Mouse (Mus musculus) macrophage (primary cell): ENCODE data around the gene Cap2. TPM values are rescaled to one million over a fixed set of nuclear protein-coding genes. Genes with fewer than 3 reads are reported as not detected.

Source experiments
- H3K27ac ChIP-seq: fragments of 350-480 bp; formaldehyde crosslinking; 2 replicates; pipeline ENCODE4 v1.9.0; 2021
- H3K36me3 ChIP-seq: fragments of 350-480 bp; formaldehyde crosslinking; 2 replicates; pipeline ENCODE4 v1.9.0; 2021; ENCODE audit errors: inconsistent target
- H3K4me3 ChIP-seq: fragments of 350-480 bp; formaldehyde crosslinking; 2 replicates; pipeline ENCODE4 v1.9.0; 2021; ENCODE audit errors: inconsistent target
- H3K79me2 ChIP-seq: fragments of 350-480 bp; formaldehyde crosslinking; 2 replicates; pipeline ENCODE4 v1.9.0; 2021; ENCODE audit errors: inconsistent target
- WGBS: methylation state at CpG from one replicate; pipeline ENCODE4 v1.1.7; 2026; ENCODE audit warnings: inconsistent platforms; ENCODE audit not compliant: missing documents; 5-methylcytosine and 5-hydroxymethylcytosine counted together
- polyA plus RNA-seq: library from polyadenylated mRNA; stranded (reverse); fragments of 250-400 nt; gene quantifications from 3 replicates; pipeline ENCODE4 v1.2.4, GENCODE M21; 2018; ENCODE audit warnings: inconsistent platforms

The Cap2 gene
- polyA plus RNA-seq, 1 experiment from 2014 or later = 0.07 TPM

DNA sequence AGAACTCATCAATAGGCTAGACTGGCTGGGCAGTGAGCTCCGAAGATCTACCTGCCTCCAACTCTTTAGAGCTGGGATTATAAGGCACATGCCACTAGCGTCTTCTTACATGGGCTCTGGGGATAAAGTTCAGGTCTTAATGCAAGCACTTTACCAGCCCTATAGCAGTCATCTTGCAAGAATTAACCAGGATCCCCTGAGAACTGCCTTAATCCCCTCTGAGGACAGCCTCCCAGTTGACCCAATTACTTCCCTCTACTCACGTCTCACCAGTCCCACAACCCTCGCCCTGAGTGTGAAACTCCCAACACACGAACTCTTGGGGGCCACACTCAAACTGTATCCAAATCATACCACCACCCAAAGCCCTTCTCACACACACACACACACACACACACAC is 64.3 kb downstream of the Cap2 start:
- no peak overlapping the region for H3K4me3 ChIP-seq
- 96% methylated on average over 4 of the region's 5 CpGs for WGBS
- H3K79me2 ChIP-seq = no peaks in the 10 kb centered on the region
- no peaks in the 10 kb centered on the region for H3K36me3 ChIP-seq
- H3K27ac ChIP-seq = no peak overlapping the region

DNA sequence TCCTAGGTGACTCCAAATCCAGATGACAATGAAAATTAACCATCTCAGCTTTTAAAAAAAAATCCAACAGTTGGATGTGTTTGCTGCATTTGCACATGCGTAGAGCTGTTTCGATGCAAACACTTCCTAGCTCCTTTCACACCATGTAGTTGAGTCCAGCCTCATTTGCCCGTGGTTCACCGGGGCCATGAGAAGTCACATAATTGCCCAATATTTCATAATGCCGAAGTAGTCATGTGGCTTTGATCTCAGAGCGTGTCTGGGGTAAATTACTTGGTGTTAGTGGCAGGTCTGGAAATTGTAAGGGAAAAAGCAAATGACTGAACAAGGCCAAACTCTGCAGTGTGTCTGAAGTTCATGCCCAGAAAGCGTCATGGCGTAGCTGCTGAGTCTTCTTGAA is 67.8 kb downstream of the Cap2 start:
- Histone ChIP-seq H3K79me2 (no peaks in the 10 kb centered on the region), H3K36me3 (no peaks in the 10 kb centered on the region), H3K27ac (no peak overlapping the region), H3K4me3 (no peak overlapping the region)
- 63% methylated on average over 8 of the region's 8 CpGs for WGBS

DNA sequence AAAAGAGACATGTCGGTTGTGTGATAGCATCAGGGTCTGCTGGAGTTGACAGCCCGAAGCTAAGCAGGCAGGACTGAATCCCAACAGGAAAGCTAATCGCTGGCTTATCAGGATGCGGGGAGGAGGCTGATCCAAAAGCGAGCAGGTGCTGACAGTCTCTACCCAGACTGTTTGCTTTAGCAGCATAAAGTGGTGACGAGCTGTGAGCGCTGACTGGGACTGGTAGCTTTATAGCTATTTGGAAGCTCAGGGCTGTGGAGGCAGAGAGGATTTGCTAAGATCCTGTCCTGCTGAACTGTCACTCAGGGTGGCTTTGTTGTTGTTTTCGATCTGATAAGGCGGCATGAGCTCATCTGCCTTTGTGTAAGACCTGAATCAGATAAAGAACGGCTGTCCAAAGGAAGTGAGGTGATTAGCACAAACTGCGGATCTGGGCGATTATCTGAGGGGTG is 69.5 kb downstream of the Cap2 start:
- H3K79me2 ChIP-seq = no peaks in the 10 kb centered on the region
- H3K27ac ChIP-seq = no peak overlapping the region
- no peaks in the 10 kb centered on the region for H3K36me3 ChIP-seq
- H3K4me3 ChIP-seq = no peak overlapping the region
- 37% methylated on average over 12 of the region's 12 CpGs for WGBS

DNA sequence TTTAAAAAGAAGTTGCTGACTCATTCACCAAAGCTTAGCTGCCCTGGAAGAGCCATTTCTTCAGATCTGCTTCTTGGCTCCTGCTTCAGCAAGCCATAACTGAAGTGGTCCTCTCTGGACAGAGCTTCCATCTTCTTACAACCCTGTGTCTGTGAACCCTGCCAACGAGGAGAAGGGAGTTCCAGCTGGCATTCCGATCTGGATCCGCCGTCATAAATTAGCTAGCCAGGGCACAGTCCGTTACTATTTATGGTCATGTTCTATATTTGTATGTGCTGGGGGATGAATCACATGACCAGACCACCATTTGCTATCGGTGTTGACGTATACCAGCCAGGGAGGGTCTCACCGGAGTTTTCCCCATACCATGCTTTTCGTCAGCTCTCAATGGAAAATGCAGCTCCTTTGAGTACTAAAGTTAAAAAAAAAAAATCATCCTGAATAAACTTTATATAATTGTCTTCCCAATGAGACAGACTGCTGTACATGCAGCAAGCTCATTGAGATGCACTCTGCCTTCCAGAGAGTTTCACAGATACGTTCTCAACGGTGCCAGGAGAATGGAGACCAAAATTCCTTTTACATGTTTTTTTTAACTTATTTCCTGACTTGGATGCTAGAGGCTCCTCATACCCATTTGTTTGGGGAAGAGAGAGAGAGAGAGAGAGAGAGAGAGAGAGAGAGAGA is 70.5 kb downstream of the Cap2 start:
- Histone ChIP-seq H3K27ac (no peak overlapping the region), H3K36me3 (no peaks in the 10 kb centered on the region), H3K4me3 (no peak overlapping the region), H3K79me2 (no peaks in the 10 kb centered on the region)
- 74% methylated on average over 11 of the region's 11 CpGs for WGBS

DNA sequence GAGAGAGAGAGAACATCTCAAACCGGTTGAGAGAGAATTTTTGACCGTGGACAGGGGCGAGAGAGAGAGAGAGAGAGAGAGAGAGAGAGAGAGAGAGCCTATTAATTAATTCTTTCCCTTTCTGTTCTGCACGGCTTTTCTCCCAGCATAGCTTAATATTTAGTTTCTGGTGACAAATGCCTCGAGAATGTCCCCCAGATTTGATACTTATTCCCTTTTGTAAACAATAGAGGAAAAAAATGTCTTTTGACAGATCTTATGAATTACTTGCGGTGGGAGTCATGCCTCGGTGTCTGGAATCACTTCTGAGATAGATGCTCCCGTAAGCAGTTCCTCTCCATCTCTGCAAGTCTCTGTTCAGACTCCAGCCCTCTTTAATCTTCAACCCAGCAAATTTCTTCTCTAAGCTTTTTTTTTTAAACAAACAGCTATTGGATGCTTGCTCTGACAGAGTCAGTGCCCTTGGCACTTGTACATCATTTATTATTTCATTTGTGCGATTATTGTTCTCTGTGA is 71.1 kb downstream of the Cap2 start:
- Histone ChIP-seq H3K27ac (no peak overlapping the region), H3K79me2 (no peaks in the 10 kb centered on the region), H3K4me3 (no peak overlapping the region), H3K36me3 (no peaks in the 10 kb centered on the region)
- WGBS = 81% methylated on average over 8 of the region's 9 CpGs

DNA sequence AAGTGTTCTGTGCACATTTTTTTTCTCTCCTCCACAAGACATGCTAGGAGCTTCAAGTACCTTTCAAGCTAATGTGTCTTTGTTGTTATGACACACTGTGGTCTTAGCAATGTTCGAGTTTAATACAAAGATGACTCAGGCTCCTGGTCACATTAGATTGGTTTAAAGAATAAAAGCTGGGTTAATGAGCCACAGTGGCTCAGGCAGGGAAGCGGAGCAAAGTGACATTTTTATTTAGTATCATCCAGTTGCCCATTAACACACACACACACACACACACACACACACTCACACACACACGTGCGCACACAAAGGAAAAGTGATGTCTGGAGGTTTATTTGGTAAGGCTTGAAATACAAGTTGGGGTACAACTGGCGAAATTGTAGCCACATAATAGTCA is 72.6 kb downstream of the Cap2 start:
- Histone ChIP-seq H3K27ac (no peak overlapping the region), H3K4me3 (no peak overlapping the region), H3K79me2 (no peaks in the 10 kb centered on the region), H3K36me3 (no peaks in the 10 kb centered on the region)
- 90% methylated on average over 5 of the region's 5 CpGs for WGBS

DNA sequence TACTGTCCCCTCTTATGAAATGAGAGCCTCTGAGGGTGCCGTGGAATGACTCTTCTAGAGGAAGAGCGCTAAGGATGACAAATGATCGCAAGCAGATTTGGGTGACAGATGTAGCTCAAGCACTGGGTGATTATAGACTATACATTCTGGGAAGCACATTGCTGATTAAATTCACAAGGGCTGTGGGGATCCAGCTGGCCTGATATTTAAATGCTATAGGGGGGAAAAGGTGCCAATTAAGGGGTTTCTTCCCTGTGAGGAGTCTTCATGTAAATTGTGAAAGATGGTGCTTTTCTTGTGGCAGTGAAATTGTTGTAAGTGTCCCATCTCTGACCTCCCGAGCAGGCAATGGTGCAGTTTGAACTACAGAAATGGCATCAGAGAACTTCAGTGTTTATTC is 73.1 kb downstream of the Cap2 start:
- H3K79me2 ChIP-seq = no peaks in the 10 kb centered on the region
- H3K36me3 ChIP-seq = no peaks in the 10 kb centered on the region
- WGBS = 96% methylated on average over 4 of the region's 4 CpGs
- H3K27ac ChIP-seq = no peak overlapping the region
- H3K4me3 ChIP-seq = no peak overlapping the region

DNA sequence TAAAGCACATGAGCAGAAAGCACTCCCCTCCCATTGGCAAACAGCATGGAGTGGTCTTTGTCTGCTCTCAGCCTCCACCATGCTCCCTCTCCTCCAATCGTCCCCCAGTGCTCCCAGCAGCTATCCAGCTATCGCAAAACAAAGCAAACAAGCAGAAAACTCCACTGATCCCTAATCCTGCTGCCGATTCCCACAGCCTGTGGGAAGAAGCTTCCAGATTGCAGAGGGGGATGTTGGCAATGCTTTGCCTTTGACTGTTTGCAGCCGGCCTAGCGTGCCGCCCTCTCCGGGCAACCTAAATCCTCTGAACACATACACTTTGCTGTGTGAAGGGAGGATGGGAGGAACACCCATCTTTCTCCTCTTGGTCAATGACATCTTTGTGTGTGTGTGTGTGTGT is 83.2 kb downstream of the Cap2 start:
- WGBS = 95% methylated on average over 7 of the region's 7 CpGs
- Histone ChIP-seq H3K36me3 (no peaks in the 10 kb centered on the region), H3K79me2 (no peaks in the 10 kb centered on the region), H3K27ac (no peak overlapping the region), H3K4me3 (no peak overlapping the region)

DNA sequence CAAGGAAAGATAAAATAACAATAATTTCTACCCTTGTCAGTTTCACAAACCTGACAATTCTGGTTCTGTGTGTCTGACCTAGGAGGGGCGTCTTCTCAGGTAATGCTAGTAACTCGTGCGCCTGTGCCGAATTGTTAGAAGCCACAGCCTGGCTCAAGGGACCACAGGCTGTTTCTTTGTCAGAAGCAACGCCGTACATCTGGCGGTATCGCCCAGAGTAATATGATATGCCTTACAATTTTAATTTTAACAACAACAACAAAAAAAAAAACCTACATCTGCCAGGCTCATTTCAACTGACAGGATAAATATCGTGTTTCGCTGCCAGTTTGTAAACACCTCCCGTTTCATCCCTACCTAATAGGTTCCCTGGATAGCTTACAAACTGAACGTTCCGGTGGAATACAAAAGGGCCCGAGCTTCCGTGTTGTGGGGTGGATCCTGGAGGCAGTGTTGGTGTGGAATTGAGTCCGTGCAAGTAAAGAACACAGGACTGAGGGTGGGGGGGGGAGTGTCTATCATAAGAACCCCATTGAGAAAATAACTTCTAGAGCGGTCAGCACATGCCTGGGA is 86.2 kb downstream of the Cap2 start:
- Histone ChIP-seq H3K79me2 (no peaks in the 10 kb centered on the region), H3K36me3 (no peaks in the 10 kb centered on the region), H3K4me3 (no peak overlapping the region), H3K27ac (no peak overlapping the region)
- WGBS = 96% methylated on average over 17 of the region's 17 CpGs

DNA sequence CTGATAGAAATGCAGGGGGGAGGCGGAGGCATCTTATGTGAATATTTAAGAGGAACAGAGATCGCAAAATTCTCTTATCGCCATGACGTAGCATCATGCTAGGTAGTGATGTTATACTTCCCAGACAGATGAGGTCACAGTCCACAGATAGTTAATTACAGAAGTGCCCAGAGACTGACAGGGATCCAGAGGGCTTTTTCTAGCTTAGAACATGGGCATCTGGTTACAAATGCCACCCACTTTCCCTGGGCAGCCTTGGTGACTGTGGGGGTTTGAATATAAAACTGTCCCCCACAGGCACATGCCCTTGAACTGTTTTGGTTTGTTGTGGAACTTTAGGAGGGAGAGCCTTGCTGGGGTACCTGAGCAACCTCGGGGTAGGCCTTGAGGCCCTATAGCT is 87.0 kb downstream of the Cap2 start:
- Histone ChIP-seq H3K36me3 (no peaks in the 10 kb centered on the region), H3K4me3 (no peak overlapping the region), H3K27ac (no peak overlapping the region), H3K79me2 (no peaks in the 10 kb centered on the region)
- 88% methylated on average over 5 of the region's 5 CpGs for WGBS

DNA sequence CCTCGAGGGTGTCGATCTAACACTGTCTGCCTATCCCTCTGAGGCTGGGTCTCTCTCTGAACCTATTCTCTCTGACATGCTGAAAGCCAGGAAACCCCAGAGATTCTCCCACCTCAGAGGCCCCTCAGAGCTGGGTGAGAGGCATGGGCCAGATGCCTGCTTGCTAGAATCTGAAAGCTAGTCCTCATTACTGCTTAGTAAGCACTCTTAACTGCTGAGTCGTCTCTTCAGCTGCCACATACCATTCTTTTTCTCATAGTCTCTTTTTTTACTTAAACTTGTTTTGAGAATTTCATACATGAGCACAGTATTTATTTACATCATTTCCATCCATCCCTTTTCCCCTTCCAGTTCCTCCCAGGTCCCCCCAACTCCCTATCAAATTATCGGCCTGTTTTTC is 89.2 kb downstream of the Cap2 start:
- no peaks in the 10 kb centered on the region for H3K79me2 ChIP-seq
- H3K27ac ChIP-seq = no peak overlapping the region
- H3K4me3 ChIP-seq = no peak overlapping the region
- H3K36me3 ChIP-seq = no peaks in the 10 kb centered on the region
- 98% methylated on average over 3 of the region's 4 CpGs for WGBS

DNA sequence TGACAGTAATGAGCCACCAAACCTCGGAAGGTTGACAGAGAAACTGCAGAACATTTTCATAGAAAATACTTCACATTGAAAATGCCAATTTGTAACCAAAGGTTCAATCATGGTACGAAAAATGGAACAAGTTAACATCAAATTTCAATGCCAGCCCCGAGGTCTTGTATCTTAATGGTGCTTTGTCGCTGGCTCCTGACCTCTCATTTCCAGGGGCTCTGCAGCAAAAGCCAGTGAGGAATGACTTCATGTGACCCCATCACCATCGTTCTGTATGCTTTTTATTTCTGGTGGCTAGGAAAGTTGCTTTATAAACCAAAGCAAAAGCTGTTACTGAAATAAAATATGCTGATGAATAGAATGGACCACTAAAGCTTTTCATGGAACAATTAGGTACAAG is 99.0 kb downstream of the Cap2 start:
- no peak overlapping the region for H3K4me3 ChIP-seq
- H3K36me3 ChIP-seq = no peaks in the 10 kb centered on the region
- H3K79me2 ChIP-seq = no peaks in the 10 kb centered on the region
- WGBS = 89% methylated on average over 5 of the region's 5 CpGs
- no peak overlapping the region for H3K27ac ChIP-seq

DNA sequence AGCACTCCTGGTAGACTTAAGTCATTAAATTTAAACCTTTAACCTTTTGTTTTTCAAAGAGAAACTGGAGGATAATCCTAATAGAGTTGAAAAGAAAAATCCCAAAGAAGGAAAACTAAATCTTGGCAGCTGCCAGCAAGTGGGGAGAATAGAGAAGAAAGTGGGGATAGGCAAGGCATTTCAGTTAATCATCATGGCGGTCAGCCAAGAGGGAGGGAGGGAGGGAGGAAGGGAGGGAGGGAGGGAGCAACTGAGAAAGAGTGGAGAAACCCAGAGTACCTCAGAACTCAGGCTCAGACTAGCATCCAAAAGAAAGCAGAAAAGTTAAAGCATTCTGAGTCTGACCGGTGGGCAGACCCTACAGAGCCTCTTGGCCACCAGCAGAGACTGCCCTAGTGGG is 99.7 kb downstream of the Cap2 start:
- Histone ChIP-seq H3K79me2 (no peaks in the 10 kb centered on the region), H3K27ac (no peak overlapping the region), H3K4me3 (no peak overlapping the region), H3K36me3 (no peaks in the 10 kb centered on the region)
- WGBS = 92% methylated on average over 2 of the region's 2 CpGs

DNA sequence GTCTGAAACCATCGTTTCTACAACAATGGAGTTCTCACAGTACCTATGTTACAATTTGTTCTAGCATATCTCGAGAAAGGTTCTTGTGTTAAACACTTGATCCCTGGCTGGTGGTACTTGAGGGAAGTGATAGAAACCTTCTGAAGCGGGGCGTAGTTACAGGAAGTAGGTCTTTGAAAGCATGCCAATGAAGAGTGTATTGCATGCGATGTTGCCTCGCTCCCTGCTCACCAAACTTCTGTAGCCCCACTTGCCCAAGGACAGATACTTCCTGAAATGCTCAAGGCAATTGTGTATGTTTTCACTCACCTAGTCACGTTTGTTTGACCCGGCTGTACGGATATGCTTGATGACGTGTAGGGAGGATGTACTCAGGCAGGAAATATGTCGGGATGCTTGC is 101.0 kb downstream of the Cap2 start:
- no peak overlapping the region for H3K4me3 ChIP-seq
- WGBS = 51% methylated on average over 11 of the region's 11 CpGs
- no peaks in the 10 kb centered on the region for H3K79me2 ChIP-seq
- H3K36me3 ChIP-seq = no peaks in the 10 kb centered on the region
- no peak overlapping the region for H3K27ac ChIP-seq

DNA sequence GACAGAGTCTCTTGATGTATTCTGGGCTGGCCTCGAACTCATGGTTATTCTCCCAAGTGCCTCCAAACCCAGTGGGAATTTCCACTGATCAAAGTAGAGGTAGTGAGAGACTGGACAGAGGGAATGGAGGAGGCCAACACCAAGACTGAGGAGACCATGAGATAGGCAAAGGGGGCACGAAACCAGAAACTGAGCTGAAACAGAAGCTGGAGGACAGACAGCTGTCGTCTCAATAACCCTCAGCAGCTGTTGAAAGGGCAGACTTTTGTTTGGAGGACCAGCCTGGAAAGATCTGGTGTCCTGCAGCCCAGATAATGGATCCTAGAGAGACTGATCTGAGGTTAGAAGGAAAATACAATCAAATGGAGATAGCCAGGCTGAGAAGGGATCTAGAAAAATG is 109.4 kb downstream of the Cap2 start:
- WGBS = 91% methylated on average over 3 of the region's 3 CpGs
- no peaks in the 10 kb centered on the region for H3K36me3 ChIP-seq
- H3K27ac ChIP-seq = no peak overlapping the region
- no peaks in the 10 kb centered on the region for H3K79me2 ChIP-seq
- no peak overlapping the region for H3K4me3 ChIP-seq
